Mouse (Mus musculus) myocyte (in vitro differentiated cells): ENCODE data around the gene Dgkq.

Experiments
- CEBPB ChIP-seq: IDR thresholded peaks from 2 replicates; pipeline ENCODE4 v1.6.1; 2011; ENCODE audit warnings: mild to moderate bottlenecking, moderate library complexity; ENCODE audit not compliant: poor library complexity, insufficient read depth, severe bottlenecking
- E2F4 ChIP-seq: IDR thresholded peaks from one replicate; pipeline ENCODE4 v1.6.1; 2011; ENCODE audit warnings: mild to moderate bottlenecking, control low read depth, moderate library complexity; ENCODE audit not compliant: insufficient read depth
- MAX ChIP-seq: IDR thresholded peaks from one replicate; pipeline ENCODE4 v1.6.1; 2011; ENCODE audit warnings: low read depth, mild to moderate bottlenecking, control low read depth
- MYOD1 ChIP-seq, 3 experiments: IDR thresholded peaks; one replicate each; pipeline ENCODE4 v1.6.1; 2011; ENCODE audit warnings: control low read depth in 2 of 3, low read depth in 2 of 3, mild to moderate bottlenecking in 2 of 3, moderate library complexity in 1 of 3; ENCODE audit not compliant: insufficient read length in 2 of 3, control insufficient read depth in 1 of 3
- MYOG ChIP-seq, 3 experiments: IDR thresholded peaks; one replicate each; pipeline ENCODE4 v1.6.1; 2011; ENCODE audit warnings: control low read depth in 2 of 3, low read depth in 2 of 3, mild to moderate bottlenecking in 2 of 3; ENCODE audit not compliant: insufficient read length in 2 of 3, control insufficient read depth in 1 of 3, insufficient read depth in 1 of 3
- POLR2A ChIP-seq: IDR thresholded peaks from one replicate; pipeline ENCODE4 v1.6.1; 2011; ENCODE audit warnings: low read depth, mild to moderate bottlenecking, control low read depth, moderate library complexity; ENCODE audit not compliant: insufficient read length
- POLR2AphosphoS2 ChIP-seq: IDR thresholded peaks from one replicate; pipeline ENCODE4 v1.6.1; 2011; ENCODE audit warnings: low read depth, control low read depth; ENCODE audit not compliant: insufficient read length
- REST ChIP-seq: IDR thresholded peaks from one replicate; pipeline ENCODE4 v1.6.1; 2011; ENCODE audit warnings: mild to moderate bottlenecking, control low read depth, moderate library complexity; ENCODE audit not compliant: insufficient read depth, insufficient read length
- SRF ChIP-seq: IDR thresholded peaks from one replicate; pipeline ENCODE4 v1.6.1; 2011; ENCODE audit warnings: low read depth; ENCODE audit not compliant: control insufficient read depth, insufficient read length
- TCF12 ChIP-seq: IDR thresholded peaks from one replicate; pipeline ENCODE4 v1.6.1; 2011; ENCODE audit warnings: mild to moderate bottlenecking, control low read depth; ENCODE audit not compliant: poor library complexity, insufficient read depth, severe bottlenecking
- TCF3 ChIP-seq: IDR thresholded peaks from one replicate; pipeline ENCODE4 v1.6.1; 2011; ENCODE audit warnings: low read depth, control low read depth; ENCODE audit not compliant: insufficient read length
- USF1 ChIP-seq: IDR thresholded peaks from one replicate; pipeline ENCODE4 v1.6.1; 2011; ENCODE audit warnings: low read depth, mild to moderate bottlenecking, control low read depth, moderate library complexity

DNA sequence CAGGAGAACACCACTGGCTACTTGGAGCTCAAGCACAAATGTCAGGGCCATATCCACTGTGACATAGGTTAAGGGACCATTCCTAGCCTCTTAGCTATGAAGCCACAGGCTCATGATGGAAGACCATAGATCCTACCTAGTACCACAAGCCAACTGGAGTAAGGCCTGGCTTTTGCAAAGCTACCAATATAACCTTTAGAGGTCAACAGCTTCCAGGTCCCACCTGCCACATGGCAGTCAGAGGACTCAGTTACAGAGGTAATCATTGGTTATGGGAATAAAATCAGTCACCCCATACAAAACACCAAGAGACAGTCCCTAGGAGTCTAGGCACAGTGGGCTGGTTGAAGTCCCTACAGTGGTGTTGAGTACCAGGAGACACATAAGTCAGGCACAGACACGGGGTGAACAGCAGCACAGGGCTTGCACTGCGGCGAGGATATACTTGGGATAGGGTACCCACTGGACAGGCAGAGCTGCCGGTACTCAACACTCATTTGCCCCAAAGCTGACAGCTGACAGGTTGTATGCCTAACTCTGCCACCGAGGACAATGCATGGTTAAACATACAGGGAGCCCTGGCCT is 18.2 kb downstream of the Dgkq start:
- no peak for TF ChIP-seq POLR2A
- TF ChIP-seq TCF12 = no peak
- TF ChIP-seq E2F4 = no peak
- no peak for TF ChIP-seq USF1
- TF ChIP-seq SRF = no peak
- TF ChIP-seq MYOG (IDR thresholded peaks at IDR 0.05; ENCODE audit: control insufficient read depth in 1 of 3, insufficient read depth in 1 of 3, insufficient read length in 2 of 3, low read depth in 2 of 3) = no peak
- no peak for TF ChIP-seq POLR2AphosphoS2
- TF ChIP-seq MYOD1 (IDR thresholded peaks at IDR 0.05; ENCODE audit: control insufficient read depth in 1 of 3, insufficient read length in 2 of 3, low read depth in 2 of 3) = no peak
- TF ChIP-seq MAX = no peak
- TF ChIP-seq CEBPB = no peak
- TF ChIP-seq TCF3 = no peak
- TF ChIP-seq REST = no peak
